Mouse (Mus musculus): Measurements from ENCODE around the gene Prickle1.

- no peak for TF ChIP-seq CTCF (IDR thresholded peaks at IDR 0.05; ENCODE audit: low read depth, low read length)
- no peak for TF ChIP-seq POLR2A (IDR thresholded peaks at IDR 0.05; ENCODE audit: borderline replicate concordance, low read depth, low read length)
Observed at GRCm38 (mm10) chr15:93499866-93500265, 95.8 kb downstream of the Prickle1 start.
